Comparison of ENCODE assay signal across 16 mouse cellular contexts in genomic region chr5:32352845-32353244, GRCm38 (mm10).
DNase-seq lines count a peak whose midpoint lies in the region; ATAC-seq lines count a peak whose summit lies in the region.
"Had no signal": no experiment of that assay in that cellular context is flagged by ENCODE, and none has a peak within 500 bp of the region (broad histone marks: within the 10 kb centered on the region; RNA-seq: fewer than 3 reads in every experiment).

No protein-coding gene starts in this region.

- ATAC-seq in granulocyte monocyte progenitor cell, adult 5-6 weeks (replicated peaks; ENCODE audit: poor library complexity, severe bottlenecking): peak; percentile 85
- peak; percentile 69 for ATAC-seq in megakaryocyte progenitor cell, adult 5-6 weeks (replicated peaks; ENCODE audit: poor library complexity)
- ATAC-seq: CD4-positive, CD25-positive, alpha-beta regulatory T cell, adult 4 months; forebrain, embryonic 13.5 days; forebrain, postnatal 0 days; hindbrain, embryonic 16.5 days had no signal

- peak; percentile 20 for DNase-seq in NIH3T3 (ENCODE audit: low read depth)
- DNase-seq in lung, postnatal 10 days: peak; percentile 55
- DNase-seq in left cerebral cortex, adult 11 months (ENCODE audit: low spot score): no peak
- DNase-seq in right cerebral cortex, postnatal 14 days: no peak
- DNase-seq in kidney, adult 8-10 months: no peak
- DNase-seq: adrenal gland, postnatal 10 days; cerebellum, adult 11 months; cerebellum, adult 8-10 months; forebrain, postnatal 0 days; heart, postnatal 10 days; heart, postnatal 4 days had no signal

Comparison
In these comparisons a context has a peak if more than half of its experiments do, and no peak if none do; other contexts are left out.
1. DNase-seq: peak in NIH3T3 (single experiment) and lung, postnatal 10 days (single experiment); none in left cerebral cortex, adult 11 months (single experiment), right cerebral cortex, postnatal 14 days (single experiment) and kidney, adult 8-10 months (0 of 2).